Mouse (Mus musculus) CH12.LX (cell line): Measurements from ENCODE around the gene Swi5. TPM values are rescaled to one million over a fixed set of nuclear protein-coding genes. Genes with fewer than 3 reads are reported as not detected.

ENCODE experiments used
- DNase-seq: peaks from one replicate; pipeline ENCODE4 v3.0.0-alpha.2; 2013; ENCODE audit errors: extremely low read depth
- H3K27ac ChIP-seq: 2 replicates; pipeline ENCODE4 v1.5.1; 2012; ENCODE audit warnings: low read depth, mild to moderate bottlenecking, control low read depth, moderate library complexity; ENCODE audit not compliant: insufficient read depth
- H3K27me3 ChIP-seq: replicated peaks from 2 replicates; pipeline ENCODE3; 2012; ENCODE audit warnings: inconsistent platforms
- H3K36me3 ChIP-seq, 2 experiments: replicated peaks in 1 of 2; 2 replicates each; pipeline versions ENCODE3 to v1.6.1; 2012; ENCODE audit warnings: inconsistent platforms in 1 of 2, low read length in 1 of 2, mild to moderate bottlenecking in 1 of 2, mixed read lengths in 1 of 2, moderate library complexity in 1 of 2; ENCODE audit not compliant: control insufficient read depth in 1 of 2, insufficient read depth in 1 of 2
- H3K4me1 ChIP-seq, 2 experiments: 2 replicates each; pipeline ENCODE4 v1.6.1; 2012; ENCODE audit warnings: inconsistent platforms in 1 of 2, moderate library complexity in 1 of 2; ENCODE audit not compliant: insufficient read depth in 2 of 2, control insufficient read depth in 1 of 2
- H3K4me2 ChIP-seq: 2 replicates; pipeline ENCODE4 v1.6.1; 2012; ENCODE audit warnings: low read depth, mild to moderate bottlenecking, control low read depth; ENCODE audit not compliant: poor library complexity, insufficient read depth, severe bottlenecking
- H3K4me3 ChIP-seq, 3 experiments: fragments of 150-350 bp in 1 of 3; sonication (generic) in 1 of 3; replicated peaks in 1 of 3; 2 replicates each; pipeline versions ENCODE3 to v1.5.1; 2011 to 2012; ENCODE audit warnings: low read depth in 2 of 3, low read length in 2 of 3, mild to moderate bottlenecking in 2 of 3, moderate library complexity in 2 of 3, control low read depth in 1 of 3, improper control_type of control experiment in 1 of 3, inconsistent platforms in 1 of 3, mixed read lengths in 1 of 3; ENCODE audit not compliant: poor library complexity in 1 of 3
- H3K79me2 ChIP-seq: replicated peaks from 2 replicates; pipeline ENCODE4 v1.6.1; 2012; ENCODE audit warnings: mild to moderate bottlenecking, moderate library complexity; ENCODE audit not compliant: control insufficient read depth, poor library complexity, insufficient read depth, severe bottlenecking; ENCODE audit errors: extremely low read depth
- H3K9ac ChIP-seq: 2 replicates; pipeline ENCODE4 v1.6.1; 2012; ENCODE audit warnings: low read depth, mild to moderate bottlenecking, control low read depth, moderate library complexity; ENCODE audit not compliant: insufficient read depth
- H3K9me3 ChIP-seq: replicated peaks from 2 replicates; pipeline ENCODE3; 2012; ENCODE audit warnings: low read length, inconsistent platforms, mixed read lengths
- BHLHE40 ChIP-seq: IDR thresholded peaks from 2 replicates; pipeline ENCODE4 v1.6.1; 2011; ENCODE audit warnings: mild to moderate bottlenecking, low read depth, low read length, improper control_type of control experiment
- CHD2 ChIP-seq: IDR thresholded peaks from 2 replicates; pipeline ENCODE4 v1.6.1; 2011; ENCODE audit warnings: low read length, improper control_type of control experiment
- CTCF ChIP-seq, 2 experiments: IDR thresholded peaks in 1 of 2; conservative IDR thresholded peaks in 1 of 2; 2 replicates each; pipeline ENCODE4 v1.5.1; 2011 to 2012; ENCODE audit warnings: low read depth in 2 of 2, low read length in 2 of 2, improper control_type of control experiment in 1 of 2, inconsistent platforms in 1 of 2, mild to moderate bottlenecking in 1 of 2, moderate library complexity in 1 of 2
- E2F4 ChIP-seq: IDR thresholded peaks from 2 replicates; pipeline ENCODE4 v1.6.1; 2011; ENCODE audit warnings: low read depth, low read length, improper control_type of control experiment; ENCODE audit not compliant: insufficient replicate concordance
- EP300 ChIP-seq: IDR thresholded peaks from 2 replicates; pipeline ENCODE4 v1.6.1; 2011; ENCODE audit warnings: low read length, improper control_type of control experiment
- GABPA ChIP-seq: IDR thresholded peaks from 2 replicates; pipeline ENCODE4 v1.6.1; 2012; ENCODE audit warnings: low read depth, low read length, improper control_type of control experiment, inconsistent platforms; ENCODE audit not compliant: insufficient replicate concordance
- HCFC1 ChIP-seq: IDR thresholded peaks from 2 replicates; pipeline ENCODE4 v1.6.1; 2012; ENCODE audit warnings: low read depth, mild to moderate bottlenecking, inconsistent platforms, low read length, improper control_type of control experiment
- JUN ChIP-seq: IDR thresholded peaks from 2 replicates; pipeline ENCODE4 v1.6.1; 2011; ENCODE audit warnings: low read depth, mild to moderate bottlenecking, low read length, improper control_type of control experiment, moderate library complexity; ENCODE audit not compliant: insufficient read depth
- KAT2A ChIP-seq: IDR thresholded peaks from 2 replicates; pipeline ENCODE4 v1.6.1; 2012; ENCODE audit warnings: low read length, improper control_type of control experiment, inconsistent platforms; ENCODE audit not compliant: insufficient replicate concordance
- MAX ChIP-seq: IDR thresholded peaks from 2 replicates; pipeline ENCODE4 v1.6.1; 2011; ENCODE audit warnings: low read length, improper control_type of control experiment
- MEF2A ChIP-seq: IDR thresholded peaks from 2 replicates; pipeline ENCODE4 v1.6.1; 2014; ENCODE audit warnings: low read depth, mild to moderate bottlenecking, inconsistent platforms, low read length, improper control_type of control experiment, borderline replicate concordance
- MYC ChIP-seq: IDR thresholded peaks from 2 replicates; pipeline ENCODE4 v1.6.1; 2011; ENCODE audit warnings: low read depth, mild to moderate bottlenecking, improper control_type of control experiment, low read length
- NELFE ChIP-seq: IDR thresholded peaks from 2 replicates; pipeline ENCODE4 v1.6.1; 2011; ENCODE audit warnings: low read depth, low read length, improper control_type of control experiment
- PAX5 ChIP-seq: IDR thresholded peaks from 2 replicates; pipeline ENCODE4 v1.6.1; 2012; ENCODE audit warnings: low read length, inconsistent platforms, mixed read lengths
- POLR2A ChIP-seq: IDR thresholded peaks from 2 replicates; pipeline ENCODE4 v1.6.1; 2011; ENCODE audit warnings: low read depth, mild to moderate bottlenecking, improper control_type of control experiment, low read length
- POLR2AphosphoS2 ChIP-seq: IDR thresholded peaks from 2 replicates; pipeline ENCODE4 v1.6.1; 2011; ENCODE audit warnings: low read depth, low read length, improper control_type of control experiment
- RAD21 ChIP-seq: IDR thresholded peaks from 2 replicates; pipeline ENCODE4 v1.6.1; 2011; ENCODE audit warnings: low read depth, mild to moderate bottlenecking, low read length, improper control_type of control experiment, moderate library complexity
- RCOR1 ChIP-seq: conservative IDR thresholded peaks from 2 replicates; pipeline ENCODE4 v1.6.1; 2012; ENCODE audit warnings: low read depth, mild to moderate bottlenecking, inconsistent platforms, low read length, improper control_type of control experiment
- SIN3A ChIP-seq: IDR thresholded peaks from 2 replicates; pipeline ENCODE4 v1.6.1; 2012; ENCODE audit warnings: low read length, improper control_type of control experiment, inconsistent platforms
- SMC3 ChIP-seq: IDR thresholded peaks from 2 replicates; pipeline ENCODE4 v1.6.1; 2011; ENCODE audit warnings: low read depth, low read length, improper control_type of control experiment
- TBP ChIP-seq: conservative IDR thresholded peaks from 2 replicates; pipeline ENCODE4 v1.6.1; 2011; ENCODE audit warnings: low read depth, low read length, improper control_type of control experiment
- TCF12 ChIP-seq: IDR thresholded peaks from 2 replicates; pipeline ENCODE4 v1.6.1; 2014; ENCODE audit warnings: low read depth, mild to moderate bottlenecking, inconsistent platforms, low read length, improper control_type of control experiment
- UBTF ChIP-seq: IDR thresholded peaks from 2 replicates; pipeline ENCODE4 v1.6.1; 2012; ENCODE audit warnings: low read depth, mild to moderate bottlenecking, inconsistent platforms, low read length, improper control_type of control experiment, moderate library complexity
- USF1 ChIP-seq: IDR thresholded peaks from 2 replicates; pipeline ENCODE4 v1.6.1; 2014; ENCODE audit warnings: low read depth, mild to moderate bottlenecking, inconsistent platforms, low read length, improper control_type of control experiment
- USF2 ChIP-seq: conservative IDR thresholded peaks from 2 replicates; pipeline ENCODE4 v1.6.1; 2011; ENCODE audit warnings: low read depth, low read length, improper control_type of control experiment
- ZC3H11A ChIP-seq: IDR thresholded peaks from 2 replicates; pipeline ENCODE4 v1.6.1; 2012; ENCODE audit warnings: low read depth, mild to moderate bottlenecking, inconsistent platforms, low read length, improper control_type of control experiment
- ZKSCAN1 ChIP-seq: IDR thresholded peaks from 2 replicates; pipeline ENCODE4 v1.6.1; 2012; ENCODE audit warnings: low read depth, inconsistent platforms, low read length, improper control_type of control experiment, borderline replicate concordance
- dilution Hi-C: fragments of 300-500 bp; cut with MboI; formaldehyde crosslinking; loops from 2 replicates; pipeline ENCODE4 v1.14.3; 2020; ENCODE audit warnings: low sequenced_read_pairs; ENCODE audit not compliant: extremely low pct_unique_long_range_greater_than_20kb, extremely low pct_ligation_motif_present
- in situ Hi-C: fragments of 300-500 bp; cut with MboI; formaldehyde crosslinking; loops from 3 replicates; pipeline ENCODE4 v1.14.3; 2019; ENCODE audit warnings: low sequenced_read_pairs, low pct_ligation_motif_present, low pct_unique_long_range_greater_than_20kb, mixed read lengths
- polyA plus RNA-seq: library from polyadenylated mRNA; unstranded; fragments of >175 nt; gene quantifications from 2 replicates; pipeline ENCODE4 v1.2.1, GENCODE M21; 2012; ENCODE audit warnings: low read depth; ENCODE audit not compliant: insufficient read length
- total RNA-seq, 2 experiments: library from RNA; depleted of rRNA; stranded (reverse); fragments of 300-350 nt in 1 of 2; fragments of >200 nt in 1 of 2; gene quantifications; 2 replicates each; pipeline ENCODE4 v1.2.3; 2012 to 2014

Swi5 gene
- total and polyA plus RNA-seq, 3 experiments = 295 to 437 (median 344) TPM

- in situ Hi-C loops = no loop called here
- Histone ChIP-seq H3K79me2 (0 out of 2 replicates have a peak, but pooled peaks cover 2% of the 10 kb centered on the region), H3K27ac (no peak overlapping the region), H3K36me3 (peaks cover 20 to 57% of the 10 kb centered on the region in 2 experiments), H3K27me3 (no peaks in the 10 kb centered on the region), H3K9me3 (no peaks in the 10 kb centered on the region), H3K4me1 (peaks cover 4 to 30% of the 10 kb centered on the region in 2 experiments; a peak in 2 of 4 replicates), H3K4me2 (peak overlapping the region; percentile 55), H3K9ac (peak overlapping the region; percentile 76), H3K4me3 (peak overlapping the region; percentile 58 to 82 (median 75))
- dilution Hi-C loops = no loop called here
- DNase-seq = peak; percentile 59
- TF ChIP-seq SMC3 (peak; percentile 28), JUN (no peak), SIN3A (peak; percentile 6), CTCF (conservative IDR thresholded peaks at IDR 0.05 in 1 of 2, IDR thresholded peaks at IDR 0.05 in 1 of 2; ENCODE audit: low read depth in 2 of 2, low read length in 2 of 2) (peak; percentile 24 to 64; a peak in 2 of 4 replicates), RAD21 (peak; percentile 15)
Measured at GRCm38 (mm10) chr2:32236760-32237487, 51.0 kb downstream of the Swi5 start.

- H3K4me2 ChIP-seq = peak within 1 kb of the TSS; percentile 59
- H3K9ac ChIP-seq = peak within 1 kb of the TSS; percentile 76
- H3K9me3 ChIP-seq = no peaks in the 10 kb centered on the region
- peak within 1 kb of the TSS; percentile 82 for H3K27ac ChIP-seq
- H3K27me3 ChIP-seq = no peaks in the 10 kb centered on the region
- peaks cover 4 to 30% of the 10 kb centered on the region in 2 experiments; a peak in 2 of 4 replicates for H3K4me1 ChIP-seq
- H3K79me2 ChIP-seq = peaks cover 2% of the 10 kb centered on the region; the same call in 1 of the 2 replicates
- DNase-seq = peak; percentile 93
- H3K36me3 ChIP-seq = peaks cover 28 to 57% of the 10 kb centered on the region in 2 experiments
- peak within 1 kb of the TSS; percentile 58 to 82 (median 75) for H3K4me3 ChIP-seq
- dilution Hi-C loops = no loop called here
- in situ Hi-C loops = no loop called here
- no peak for TF ChIP-seq UBTF
- no peak for TF ChIP-seq ZC3H11A
- TF ChIP-seq CTCF (conservative IDR thresholded peaks at IDR 0.05 in 1 of 2, IDR thresholded peaks at IDR 0.05 in 1 of 2; ENCODE audit: low read depth in 2 of 2, low read length in 2 of 2) = no peak
- TF ChIP-seq MEF2A = peak; percentile 39; the same call in 1 of the 2 replicates
- TF ChIP-seq HCFC1 = peak; percentile 89
- peak; percentile 54 for TF ChIP-seq BHLHE40
- TF ChIP-seq POLR2AphosphoS2 = peak; percentile 85; the same call in 1 of the 2 replicates
- TF ChIP-seq SIN3A = peak; percentile 98
- TF ChIP-seq USF1 = no peak
- no peak for TF ChIP-seq TBP
- no peak for TF ChIP-seq SMC3
- no peak for TF ChIP-seq PAX5
- peak; percentile 88 for TF ChIP-seq POLR2A
- 0 out of 2 replicates have a peak, but pooled peaks have one; percentile 38 for TF ChIP-seq RCOR1
- no peak for TF ChIP-seq USF2
- peak; percentile 66; the same call in 1 of the 2 replicates for TF ChIP-seq KAT2A
- TF ChIP-seq MAX = peak; percentile 87
- TF ChIP-seq GABPA = no peak; the same call in 1 of the 2 replicates
- TF ChIP-seq ZKSCAN1 = peak; percentile 5; the same call in 1 of the 2 replicates
- TF ChIP-seq NELFE = peak; percentile 97
- TF ChIP-seq TCF12 = peak; percentile 81
- no peak for TF ChIP-seq EP300
- TF ChIP-seq MYC = peak; percentile 69
- no peak for TF ChIP-seq E2F4
- TF ChIP-seq RAD21 = no peak
- no peak for TF ChIP-seq JUN
- TF ChIP-seq CHD2 = peak; percentile 43; the same call in 1 of the 2 replicates
Measured at GRCm38 (mm10) chr2:32235886-32236759, 51.8 kb downstream of the Swi5 start, which contains the start of gene Pomt1. Pomt1 (plus strand) TSS chr2:32236590.
